28 mouse cellular contexts compared by ENCODE assay signal in genomic region chr17:42860370-42860769, GRCm38 (mm10). TPM values are rescaled to one million over a fixed set of nuclear protein-coding genes. Genes with fewer than 3 reads are reported as not detected.
DNase-seq lines count a peak whose midpoint lies in the region; ATAC-seq and TF ChIP-seq lines count a peak whose summit lies in the region.
"Had no signal": no experiment of that assay in that cellular context is flagged by ENCODE, and none has a peak within 500 bp of the region (broad histone marks: within the 10 kb centered on the region; RNA-seq: fewer than 3 reads in every experiment).

No protein-coding gene starts in this region.

- no peaks in the 10 kb centered on the region for H3K9me3 ChIP-seq in heart, embryonic 11.5 days (replicated peaks; ENCODE audit: control insufficient read depth, low read length)
- no peaks in the 10 kb centered on the region for H3K9me3 ChIP-seq in embryonic facial prominence, embryonic 10.5 days
- H3K9me3 ChIP-seq: heart, embryonic 10.5 days; hindbrain, embryonic 15.5 days; intestine, embryonic 15.5 days; limb, embryonic 12.5 days; liver, embryonic 13.5 days; megakaryocyte, embryonic 14.5 days; neural tube, embryonic 15.5 days had no signal

- H3K4me1 ChIP-seq in heart, embryonic 11.5 days (ENCODE audit: control insufficient read depth, insufficient read depth, low read length): no peaks in the 10 kb centered on the region; the same call in 1 of the 2 replicates
- peaks cover 2% of the 10 kb centered on the region; the same call in 1 of the 2 replicates for H3K4me1 ChIP-seq in thymus, adult 2 months (replicated peaks; ENCODE audit: control insufficient read depth, insufficient read depth, low read length)
- H3K4me1 ChIP-seq in embryonic facial prominence, embryonic 10.5 days: no peaks in the 10 kb centered on the region
- H3K4me1 ChIP-seq: heart, embryonic 10.5 days; hindbrain, embryonic 15.5 days; intestine, embryonic 15.5 days; limb, embryonic 12.5 days; megakaryocyte, embryonic 14.5 days; neural tube, embryonic 15.5 days had no signal

- H3K4me3 ChIP-seq in heart, embryonic 11.5 days (ENCODE audit: low read depth, low read length): no peak overlapping the region
- H3K4me3 ChIP-seq in thymus, adult 2 months (ENCODE audit: control insufficient read depth, insufficient read depth, low read length): no peak overlapping the region
- H3K4me3 ChIP-seq in embryonic facial prominence, embryonic 10.5 days: no peak overlapping the region
- H3K4me3 ChIP-seq: gastrocnemius, adult 2 months; heart, embryonic 10.5 days; hindbrain, embryonic 15.5 days; intestine, embryonic 15.5 days; limb, embryonic 12.5 days; liver, embryonic 13.5 days; megakaryocyte, embryonic 14.5 days; neural tube, embryonic 15.5 days had no signal

- WGBS in heart, embryonic 11.5 days (ENCODE audit: insufficient replicate concordance): 88% methylated on average over 1 of the region's 1 CpGs
- 42% methylated on average over 1 of the region's 1 CpGs for WGBS in thymus, adult 2 months
- WGBS in embryonic facial prominence, embryonic 10.5 days: 97% methylated on average over 1 of the region's 1 CpGs

- H3K9ac ChIP-seq in heart, embryonic 11.5 days (ENCODE audit: low read depth, low read length): no peak overlapping the region
- H3K9ac ChIP-seq: hindbrain, embryonic 15.5 days; intestine, embryonic 15.5 days; limb, embryonic 12.5 days; liver, embryonic 13.5 days; neural tube, embryonic 15.5 days had no signal

- H3K36me3 ChIP-seq in heart, embryonic 11.5 days (ENCODE audit: control insufficient read depth, insufficient read depth, low read length): no peaks in the 10 kb centered on the region
- H3K36me3 ChIP-seq in thymus, adult 2 months (ENCODE audit: control insufficient read depth, insufficient read depth, low read length): no peaks in the 10 kb centered on the region
- no peaks in the 10 kb centered on the region for H3K36me3 ChIP-seq in embryonic facial prominence, embryonic 10.5 days (replicated peaks)
- H3K36me3 ChIP-seq: heart, embryonic 10.5 days; hindbrain, embryonic 15.5 days; intestine, embryonic 15.5 days; limb, embryonic 12.5 days; liver, embryonic 13.5 days; neural tube, embryonic 15.5 days had no signal

- no peak for ATAC-seq in heart, embryonic 11.5 days (replicated peaks; ENCODE audit: insufficient number of reproducible peaks, low FRiP score, low TSS enrichment)
- ATAC-seq: forebrain, embryonic 14.5 days; intestine, embryonic 15.5 days; Patski had no signal

- no peak for TF ChIP-seq CTCF in thymus, adult 2 months (IDR thresholded peaks at IDR 0.05; ENCODE audit: borderline replicate concordance, control insufficient read depth, extremely low read depth, insufficient read depth, low read length, poor library complexity)

- TF ChIP-seq POLR2A in thymus, adult 2 months (IDR thresholded peaks at IDR 0.05; ENCODE audit: control insufficient read depth, extremely low read depth, insufficient read depth, low read length, poor library complexity): no peak

- H3K4me2 ChIP-seq in heart, embryonic 11.5 days: no peak overlapping the region
- H3K4me2 ChIP-seq: hindbrain, embryonic 15.5 days; intestine, embryonic 15.5 days; limb, embryonic 12.5 days; liver, embryonic 13.5 days; neural tube, embryonic 15.5 days had no signal

- no peak overlapping the region for H3K27ac ChIP-seq in heart, embryonic 11.5 days (ENCODE audit: low read depth, low read length)
- H3K27ac ChIP-seq in thymus, adult 2 months (ENCODE audit: control insufficient read depth, insufficient read depth, low read length): no peak overlapping the region
- no peak overlapping the region for H3K27ac ChIP-seq in embryonic facial prominence, embryonic 10.5 days (replicated peaks)
- H3K27ac ChIP-seq: gastrocnemius, adult 2 months; heart, embryonic 10.5 days; hindbrain, embryonic 15.5 days; intestine, embryonic 15.5 days; limb, embryonic 12.5 days; liver, embryonic 13.5 days; neural tube, embryonic 15.5 days had no signal

- peak; percentile 57 for DNase-seq in heart, adult 11 months
- DNase-seq in T-cell, adult 2 months (ENCODE audit: low spot score): peak; percentile 39
- peak; percentile 42 for DNase-seq in thymus, adult 2 months
- peak; percentile 37 for DNase-seq in thymus, postnatal 4 days
- no peak for DNase-seq in adrenal gland, postnatal 10 days
- no peak for DNase-seq in embryonic facial prominence, embryonic 10.5 days (ENCODE audit: low spot score)
- DNase-seq: adrenal gland, adult 8-10 months; cerebellum, adult 8-10 months; cerebellum, postnatal 36 days; embryo, embryonic 11 days; gastrocnemius, adult 2 months; kidney, adult 8-10 months; kidney, postnatal 25 days; layer of hippocampus, postnatal 36 days; liver, embryonic 13.5 days; lung, adult 2 months; lung, postnatal 36 days; midbrain, embryonic 14.5 days; right cerebral cortex, postnatal 14 days had no signal

- H3K27me3 ChIP-seq in heart, embryonic 11.5 days (ENCODE audit: control insufficient read depth, insufficient read depth, low read length): no peaks in the 10 kb centered on the region
- no peaks in the 10 kb centered on the region for H3K27me3 ChIP-seq in thymus, adult 2 months (ENCODE audit: control insufficient read depth, insufficient read depth, low read length)
- H3K27me3 ChIP-seq in embryonic facial prominence, embryonic 10.5 days (replicated peaks; ENCODE audit: low read depth, poor library complexity, severe bottlenecking): no peaks in the 10 kb centered on the region
- H3K27me3 ChIP-seq: hindbrain, embryonic 15.5 days; intestine, embryonic 15.5 days; limb, embryonic 12.5 days; liver, embryonic 13.5 days; megakaryocyte, embryonic 14.5 days; neural tube, embryonic 15.5 days; Patski had no signal

RNA-seq across cellular contexts. Expression of gene Cd2ap, which starts 16.1 kb away (rescaled TPM):
- 17.8 and 20.7 TPM in 2 replicates for polyA plus RNA-seq in heart, embryonic 11.5 days (2014; fragmentation: Nextera tagmentation; extraction: Ambion mirVana)
- polyA plus RNA-seq in thymus, adult 2 months (2012; rRNA removed): 11.2 and 14.4 TPM in 2 replicates
- total RNA-seq in adrenal gland, postnatal 10 days (2021): 10 to 100 TPM; 60.0 to 68.8 TPM
- 14.9 and 17.0 TPM in 2 replicates for polyA plus RNA-seq in embryonic facial prominence, embryonic 10.5 days (2016; fragmentation: Nextera tagmentation; extraction: Ambion mirVana)

Comparison
In these comparisons a context has a peak if more than half of its experiments do, and no peak if none do; other contexts are left out.
1. DNase-seq: peak in heart, adult 11 months (single experiment), T-cell, adult 2 months (single experiment), thymus, adult 2 months (single experiment) and thymus, postnatal 4 days (single experiment); none in adrenal gland, postnatal 10 days (single experiment) and embryonic facial prominence, embryonic 10.5 days (single experiment).